ENCODE assay signal across 10 mouse cellular contexts in genomic region chr9:56535361-56535760, GRCm38 (mm10).
DNase-seq lines count a peak whose midpoint lies in the region; ATAC-seq and TF ChIP-seq lines count a peak whose summit lies in the region.
"Had no signal": no experiment of that assay in that cellular context is flagged by ENCODE, and none has a peak within 500 bp of the region (broad histone marks: within the 10 kb centered on the region; RNA-seq: fewer than 3 reads in every experiment).

No protein-coding gene starts in this region.

- no peak for TF ChIP-seq EP300 in heart, postnatal 0 days (IDR thresholded peaks at IDR 0.05; ENCODE audit: low read depth)

- no peaks in the 10 kb centered on the region for H3K9me3 ChIP-seq in heart, postnatal 0 days (replicated peaks; ENCODE audit: control insufficient read depth, low read length)
- no peaks in the 10 kb centered on the region for H3K9me3 ChIP-seq in forebrain, embryonic 15.5 days
- H3K9me3 ChIP-seq in midbrain, embryonic 15.5 days, result no peaks in the 10 kb centered on the region

- H3K27me3 ChIP-seq in heart, postnatal 0 days (ENCODE audit: control insufficient read depth, insufficient read depth, low read length), result no peaks in the 10 kb centered on the region
- H3K27me3 ChIP-seq in forebrain, embryonic 15.5 days, result no peaks in the 10 kb centered on the region
- 0 out of 2 replicates have a peak, but pooled peaks cover 2% of the 10 kb centered on the region for H3K27me3 ChIP-seq in midbrain, embryonic 15.5 days (replicated peaks)

- H3K4me3 ChIP-seq in heart, postnatal 0 days (ENCODE audit: low read depth, low read length), result no peak overlapping the region
- no peak overlapping the region for H3K4me3 ChIP-seq in forebrain, embryonic 15.5 days
- no peak overlapping the region for H3K4me3 ChIP-seq in midbrain, embryonic 15.5 days

- H3K4me1 ChIP-seq in heart, postnatal 0 days (ENCODE audit: control insufficient read depth, insufficient read depth), result peaks cover 5% of the 10 kb centered on the region
- peaks cover 5% of the 10 kb centered on the region for H3K4me1 ChIP-seq in forebrain, embryonic 15.5 days
- H3K4me1 ChIP-seq in midbrain, embryonic 15.5 days, result peaks cover 14% of the 10 kb centered on the region

- H3K27ac ChIP-seq in heart, postnatal 0 days (ENCODE audit: low read depth), result no peak overlapping the region; the same call in 1 of the 2 replicates
- H3K27ac ChIP-seq in forebrain, embryonic 15.5 days (replicated peaks), result no peak overlapping the region
- H3K27ac ChIP-seq in midbrain, embryonic 15.5 days, result peak overlapping the region; percentile 57

- H3K9ac ChIP-seq in heart, postnatal 0 days (replicated peaks; ENCODE audit: low read depth, low read length), result no peak overlapping the region
- 0 out of 2 replicates have a peak overlapping the region, but pooled peaks have one; percentile 14 for H3K9ac ChIP-seq in forebrain, embryonic 15.5 days (replicated peaks)
- H3K9ac ChIP-seq in midbrain, embryonic 15.5 days, result no peak overlapping the region

- intact Hi-C loops in heart, postnatal 36 days (cut with DNase I), result no loop called here
- intact Hi-C loops in left cerebral cortex, postnatal 25 days (cut with DNase I), result no loop called here

- 19% methylated on average over 11 of the region's 11 CpGs for WGBS in heart, postnatal 0 days
- WGBS in forebrain, embryonic 15.5 days, result 25% methylated on average over 11 of the region's 11 CpGs
- WGBS in midbrain, embryonic 15.5 days, result 22% methylated on average over 11 of the region's 11 CpGs

- peak; percentile 49; the same call in 1 of the 2 replicates for ATAC-seq in heart, postnatal 0 days (ENCODE audit: insufficient read depth, low read depth)
- no peak for ATAC-seq in forebrain, embryonic 15.5 days (replicated peaks)
- ATAC-seq in midbrain, embryonic 15.5 days (replicated peaks), result peak; percentile 78
- ATAC-seq: intestine, postnatal 0 days had no signal

- DNase-seq in heart, postnatal 0 days (ENCODE audit: low spot score), result no peak
- no peak for DNase-seq in heart, postnatal 36 days
- peak; percentile 65 for DNase-seq in R1 (ENCODE audit: low read depth, low spot score)
- DNase-seq in left cerebral cortex, postnatal 25 days (ENCODE audit: low spot score in 2 of 2), result no peak
- no peak for DNase-seq in frontal cortex, postnatal 36 days (ENCODE audit: low spot score in 2 of 2)
- DNase-seq in adrenal gland, adult 2 months, result no peak
- DNase-seq: left cerebral cortex, postnatal 4 days had no signal

- no peak for TF ChIP-seq CTCF in heart, postnatal 0 days (IDR thresholded peaks at IDR 0.05; ENCODE audit: low read depth)

- no peaks in the 10 kb centered on the region for H3K36me3 ChIP-seq in heart, postnatal 0 days (replicated peaks; ENCODE audit: control insufficient read depth, insufficient read depth, low read length)
- H3K36me3 ChIP-seq in forebrain, embryonic 15.5 days, result no peaks in the 10 kb centered on the region
- no peaks in the 10 kb centered on the region for H3K36me3 ChIP-seq in midbrain, embryonic 15.5 days (replicated peaks)

- peak overlapping the region; percentile 34; the same call in 1 of the 2 replicates for H3K4me2 ChIP-seq in heart, postnatal 0 days (ENCODE audit: low read depth, low read length)
- H3K4me2 ChIP-seq in forebrain, embryonic 15.5 days (replicated peaks), result 0 out of 2 replicates have a peak overlapping the region, but pooled peaks have one; percentile 15
- peak overlapping the region; percentile 33 for H3K4me2 ChIP-seq in midbrain, embryonic 15.5 days
